Mouse (Mus musculus): Measurements from ENCODE around the gene Zdhhc21. TPM values are rescaled to one million over a fixed set of nuclear protein-coding genes. Genes with fewer than 3 reads are reported as not detected.

The Zdhhc21 gene
- polyA plus RNA-seq, 1 experiment from 2014 or later, result 11.0 TPM

GRCm38 (mm10) chr4:82856986-82857385 lies 2.8 kb downstream of the Zdhhc21 start:
- Histone ChIP-seq H3K9me3 (replicated peaks; ENCODE audit: control insufficient read depth, low read length) (no peaks in the 10 kb centered on the region), H3K4me2 (ENCODE audit: low read depth, low read length) (no peak overlapping the region), H3K36me3 (ENCODE audit: control insufficient read depth, insufficient read depth) (no peaks in the 10 kb centered on the region), H3K27me3 (ENCODE audit: control insufficient read depth, insufficient read depth, low read length) (no peaks in the 10 kb centered on the region), H3K27ac (ENCODE audit: low read length) (no peak overlapping the region), H3K4me3 (ENCODE audit: low read length) (no peak overlapping the region), H3K4me1 (ENCODE audit: control insufficient read depth, insufficient read depth, low read length) (peaks cover 13% of the 10 kb centered on the region), H3K9ac (ENCODE audit: low read length) (no peak overlapping the region)
- no peak for ATAC-seq (replicated peaks; ENCODE audit: extremely low read depth, insufficient read depth, low FRiP score)
- 85% methylated on average over 3 of the region's 3 CpGs for WGBS

GRCm38 (mm10) chr4:82853809-82854208 lies 5.9 kb downstream of the Zdhhc21 start:
- 76% methylated on average over 2 of the region's 2 CpGs for WGBS
- peaks cover 9% of the 10 kb centered on the region for H3K4me1 ChIP-seq (ENCODE audit: control insufficient read depth, insufficient read depth, low read length)
- H3K27ac ChIP-seq (ENCODE audit: low read length), result no peak overlapping the region
- no peak for ATAC-seq (replicated peaks; ENCODE audit: extremely low read depth, insufficient read depth, low FRiP score)
- H3K4me2 ChIP-seq (ENCODE audit: low read depth, low read length), result no peak overlapping the region
- no peaks in the 10 kb centered on the region for H3K27me3 ChIP-seq (ENCODE audit: control insufficient read depth, insufficient read depth, low read length)
- H3K4me3 ChIP-seq (ENCODE audit: low read length), result no peak overlapping the region
- no peaks in the 10 kb centered on the region for H3K9me3 ChIP-seq (replicated peaks; ENCODE audit: control insufficient read depth, low read length)
- no peaks in the 10 kb centered on the region for H3K36me3 ChIP-seq (ENCODE audit: control insufficient read depth, insufficient read depth)
- H3K9ac ChIP-seq (ENCODE audit: low read length), result no peak overlapping the region

DNA sequence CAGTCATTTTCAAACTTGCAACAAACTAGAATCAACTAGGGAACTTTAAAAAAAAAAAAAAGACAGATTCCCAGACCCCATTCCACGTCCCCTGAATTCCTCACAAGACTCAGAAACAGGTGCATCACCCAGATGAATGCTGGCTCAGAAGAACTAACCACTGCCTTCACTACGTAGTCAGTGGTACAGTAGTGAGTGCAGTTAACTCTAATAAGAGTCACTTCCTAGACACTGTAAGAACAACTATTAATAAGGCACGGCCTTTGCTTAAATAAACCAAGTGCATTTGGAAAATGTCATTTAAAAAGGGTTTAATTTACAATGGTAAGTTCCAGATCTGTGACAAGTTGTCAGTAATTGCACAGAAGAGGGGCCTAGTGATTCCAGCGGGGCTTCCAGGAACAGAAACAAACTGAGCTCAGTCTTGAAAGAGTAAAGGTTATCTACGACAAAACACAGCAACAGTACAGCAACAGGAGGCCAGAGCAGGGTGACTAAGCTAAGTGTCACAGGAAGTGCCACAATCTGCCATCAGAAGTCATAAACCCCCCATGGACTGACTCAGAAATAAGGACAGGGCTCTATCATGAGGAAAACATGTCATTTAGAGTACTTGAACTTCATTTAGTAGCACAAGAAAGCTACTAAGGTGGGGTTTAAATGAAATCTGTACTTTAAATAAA lies 11.1 kb downstream of the Zdhhc21 start:
- H3K9ac ChIP-seq (ENCODE audit: low read length), result no peak overlapping the region
- 31% methylated on average over 5 of the region's 5 CpGs for WGBS
- H3K27me3 ChIP-seq (ENCODE audit: control insufficient read depth, insufficient read depth, low read length), result no peaks in the 10 kb centered on the region
- ATAC-seq (replicated peaks; ENCODE audit: extremely low read depth, insufficient read depth, low FRiP score), result no peak
- H3K4me3 ChIP-seq (ENCODE audit: low read length), result no peak overlapping the region
- no peaks in the 10 kb centered on the region for H3K9me3 ChIP-seq (replicated peaks; ENCODE audit: control insufficient read depth, low read length)
- no peak overlapping the region for H3K27ac ChIP-seq (ENCODE audit: low read length)
- H3K36me3 ChIP-seq (ENCODE audit: control insufficient read depth, insufficient read depth), result peaks cover 3% of the 10 kb centered on the region
- no peak overlapping the region for H3K4me2 ChIP-seq (ENCODE audit: low read depth, low read length)
- H3K4me1 ChIP-seq (ENCODE audit: control insufficient read depth, insufficient read depth, low read length), result peaks cover 10% of the 10 kb centered on the region

DNA sequence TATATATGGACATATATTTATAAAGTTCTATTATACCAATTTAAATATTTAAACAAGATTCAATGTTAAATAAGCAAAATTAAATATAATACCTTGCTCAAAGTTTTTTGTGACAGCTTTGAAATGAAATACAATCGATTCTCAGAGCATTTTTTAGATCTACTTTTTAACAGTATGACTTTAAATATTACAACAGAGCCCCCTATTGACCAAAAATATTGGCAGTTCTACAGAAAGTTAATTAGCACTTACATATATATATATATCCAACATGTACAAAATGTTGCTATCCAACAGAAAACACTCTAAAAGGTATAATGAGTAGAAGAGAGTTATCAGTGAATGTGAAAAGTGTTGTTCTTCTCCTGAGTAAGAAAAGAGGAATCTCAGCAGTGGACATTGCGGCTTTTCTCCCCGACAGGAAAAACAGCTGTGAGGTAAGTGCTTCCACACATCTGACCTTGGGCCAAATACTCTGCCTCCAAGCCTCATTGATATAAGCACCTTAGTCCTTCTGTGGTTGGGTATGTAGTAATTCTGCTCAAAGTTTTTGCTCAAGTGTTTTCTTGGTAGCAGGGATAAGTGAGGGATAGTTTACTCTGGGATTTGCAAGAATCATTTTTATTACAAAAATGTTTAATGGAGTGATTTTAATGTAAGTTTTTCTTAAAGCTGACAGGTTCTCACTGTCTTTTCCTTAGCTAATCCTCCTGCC lies 22.1 kb downstream of the Zdhhc21 start:
- no peak for ATAC-seq (replicated peaks; ENCODE audit: extremely low read depth, insufficient read depth, low FRiP score)

DNA sequence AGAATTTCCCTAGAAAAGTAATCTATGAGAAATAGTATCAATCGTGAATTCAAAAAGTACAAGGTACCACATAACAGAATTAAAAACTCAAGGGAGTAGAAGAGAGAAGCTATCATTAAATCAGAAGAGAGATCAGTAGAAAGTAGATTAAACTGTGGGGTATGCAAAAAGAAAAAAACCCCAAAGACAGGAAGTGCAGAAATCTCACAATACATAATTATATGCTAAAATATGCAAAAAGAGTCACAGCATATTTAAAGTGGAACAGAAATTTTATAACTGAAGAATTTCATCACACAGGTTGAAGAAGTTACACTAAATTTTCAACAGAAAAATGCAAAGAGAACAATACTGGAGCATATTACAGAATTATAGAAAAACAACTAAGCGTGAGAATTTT lies 28.6 kb downstream of the Zdhhc21 start:
- no peak overlapping the region for H3K27ac ChIP-seq (ENCODE audit: low read length)
- H3K36me3 ChIP-seq (ENCODE audit: control insufficient read depth, insufficient read depth), result peaks cover 11% of the 10 kb centered on the region
- H3K9ac ChIP-seq (ENCODE audit: low read length), result no peak overlapping the region
- 0 out of 2 replicates have a peak, but pooled peaks cover 2% of the 10 kb centered on the region for H3K4me1 ChIP-seq (ENCODE audit: control insufficient read depth, insufficient read depth, low read length)
- WGBS, result 93% methylated on average over 2 of the region's 2 CpGs
- no peak overlapping the region for H3K4me3 ChIP-seq (ENCODE audit: low read length)
- no peaks in the 10 kb centered on the region for H3K27me3 ChIP-seq (ENCODE audit: control insufficient read depth, insufficient read depth, low read length)
- H3K9me3 ChIP-seq (replicated peaks; ENCODE audit: control insufficient read depth, low read length), result no peaks in the 10 kb centered on the region
- no peak overlapping the region for H3K4me2 ChIP-seq (ENCODE audit: low read depth, low read length)
- no peak for ATAC-seq (replicated peaks; ENCODE audit: extremely low read depth, insufficient read depth, low FRiP score)

More for the DNA sequence above, 22.1 kb downstream of the Zdhhc21 start:
- no peak overlapping the region for H3K4me3 ChIP-seq (ENCODE audit: low read length)
- H3K27me3 ChIP-seq (ENCODE audit: control insufficient read depth, insufficient read depth, low read length), result no peaks in the 10 kb centered on the region
- H3K9me3 ChIP-seq (replicated peaks; ENCODE audit: control insufficient read depth, low read length), result no peaks in the 10 kb centered on the region
- peaks cover 12% of the 10 kb centered on the region for H3K36me3 ChIP-seq (ENCODE audit: control insufficient read depth, insufficient read depth)
- H3K4me1 ChIP-seq (ENCODE audit: control insufficient read depth, insufficient read depth, low read length), result no peaks in the 10 kb centered on the region
- H3K4me2 ChIP-seq (ENCODE audit: low read depth, low read length), result no peak overlapping the region
- H3K9ac ChIP-seq (ENCODE audit: low read length), result no peak overlapping the region
- H3K27ac ChIP-seq (ENCODE audit: low read length), result no peak overlapping the region
- 77% methylated on average over 3 of the region's 3 CpGs for WGBS

GRCm38 (mm10) chr4:82829429-82829828 lies 30.3 kb downstream of the Zdhhc21 start:
- peaks cover 7% of the 10 kb centered on the region for H3K36me3 ChIP-seq (ENCODE audit: control insufficient read depth, insufficient read depth)
- no peak for ATAC-seq (replicated peaks; ENCODE audit: extremely low read depth, insufficient read depth, low FRiP score)
- no peak overlapping the region for H3K27ac ChIP-seq (ENCODE audit: low read length)
- H3K9ac ChIP-seq (ENCODE audit: low read length), result no peak overlapping the region
- H3K9me3 ChIP-seq (replicated peaks; ENCODE audit: control insufficient read depth, low read length), result no peaks in the 10 kb centered on the region
- 42% methylated on average over 5 of the region's 5 CpGs for WGBS
- H3K4me3 ChIP-seq (ENCODE audit: low read length), result no peak overlapping the region
- no peaks in the 10 kb centered on the region for H3K27me3 ChIP-seq (ENCODE audit: control insufficient read depth, insufficient read depth, low read length)
- no peak overlapping the region for H3K4me2 ChIP-seq (ENCODE audit: low read depth, low read length)
- H3K4me1 ChIP-seq (ENCODE audit: control insufficient read depth, insufficient read depth, low read length), result 0 out of 2 replicates have a peak, but pooled peaks cover 2% of the 10 kb centered on the region

DNA sequence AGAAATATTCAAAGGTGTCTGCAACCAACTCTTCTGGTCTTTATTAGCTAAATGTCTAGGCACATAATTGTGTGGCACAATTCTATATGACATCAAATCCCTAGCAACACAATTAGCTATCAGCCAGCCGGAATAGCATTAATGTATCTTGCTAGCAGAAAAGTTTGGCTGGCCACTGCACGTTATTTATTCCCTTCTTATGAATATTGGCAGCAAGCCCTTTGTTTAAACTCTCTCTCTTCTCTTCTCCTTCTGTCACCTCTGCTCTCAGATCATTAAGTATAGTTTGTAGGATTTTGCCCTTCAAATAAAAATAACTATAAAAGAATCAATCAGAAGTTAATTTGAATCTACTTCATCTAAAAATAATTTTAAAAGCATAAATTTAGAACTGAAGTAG lies 32.8 kb downstream of the Zdhhc21 start:
- H3K4me1 ChIP-seq (ENCODE audit: control insufficient read depth, insufficient read depth, low read length), result 0 out of 2 replicates have a peak, but pooled peaks cover 2% of the 10 kb centered on the region
- H3K9ac ChIP-seq (ENCODE audit: low read length), result no peak overlapping the region
- no peaks in the 10 kb centered on the region for H3K9me3 ChIP-seq (replicated peaks; ENCODE audit: control insufficient read depth, low read length)
- ATAC-seq (replicated peaks; ENCODE audit: extremely low read depth, insufficient read depth, low FRiP score), result no peak
- H3K4me3 ChIP-seq (ENCODE audit: low read length), result no peak overlapping the region
- H3K4me2 ChIP-seq (ENCODE audit: low read depth, low read length), result no peak overlapping the region
- 41% methylated on average over 2 of the region's 2 CpGs for WGBS
- H3K27me3 ChIP-seq (ENCODE audit: control insufficient read depth, insufficient read depth, low read length), result no peaks in the 10 kb centered on the region
- H3K36me3 ChIP-seq (ENCODE audit: control insufficient read depth, insufficient read depth), result peaks cover 5% of the 10 kb centered on the region
- H3K27ac ChIP-seq (ENCODE audit: low read length), result no peak overlapping the region

DNA sequence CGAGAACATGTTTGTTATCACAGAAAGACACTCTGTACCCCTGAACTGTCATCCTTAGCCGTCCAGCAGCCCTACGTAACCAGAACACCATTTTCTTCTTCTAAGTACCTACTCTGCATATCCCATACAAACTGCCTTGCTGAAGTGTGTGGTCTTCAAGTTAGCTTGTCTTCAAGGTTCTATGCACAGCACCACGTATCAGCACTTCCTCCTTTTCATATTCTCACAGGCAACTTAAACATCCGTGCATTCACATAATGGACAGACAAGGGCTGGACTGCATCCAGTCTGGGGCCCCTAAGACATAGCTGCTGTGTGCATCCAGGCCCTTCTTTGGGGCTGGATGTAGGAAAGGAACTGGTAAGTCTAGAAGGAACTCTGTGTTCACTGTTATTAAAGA lies 41.9 kb downstream of the Zdhhc21 start:
- Histone ChIP-seq H3K36me3 (ENCODE audit: control insufficient read depth, insufficient read depth) (no peaks in the 10 kb centered on the region), H3K9me3 (replicated peaks; ENCODE audit: control insufficient read depth, low read length) (no peaks in the 10 kb centered on the region), H3K4me2 (ENCODE audit: low read depth, low read length) (no peak overlapping the region), H3K4me3 (ENCODE audit: low read length) (no peak overlapping the region), H3K9ac (ENCODE audit: low read length) (no peak overlapping the region), H3K27ac (ENCODE audit: low read length) (no peak overlapping the region), H3K27me3 (ENCODE audit: control insufficient read depth, insufficient read depth, low read length) (no peaks in the 10 kb centered on the region), H3K4me1 (ENCODE audit: control insufficient read depth, insufficient read depth, low read length) (no peaks in the 10 kb centered on the region)
- ATAC-seq (replicated peaks; ENCODE audit: extremely low read depth, insufficient read depth, low FRiP score), result no peak
- WGBS, result 78% methylated on average over 5 of the region's 5 CpGs

GRCm38 (mm10) chr4:82816351-82816750 lies 43.4 kb downstream of the Zdhhc21 start:
- no peak overlapping the region for H3K27ac ChIP-seq (ENCODE audit: low read length)
- H3K4me2 ChIP-seq (ENCODE audit: low read depth, low read length), result no peak overlapping the region
- no peak overlapping the region for H3K9ac ChIP-seq (ENCODE audit: low read length)
- H3K4me1 ChIP-seq (ENCODE audit: control insufficient read depth, insufficient read depth, low read length), result no peaks in the 10 kb centered on the region
- no peaks in the 10 kb centered on the region for H3K9me3 ChIP-seq (replicated peaks; ENCODE audit: control insufficient read depth, low read length)
- H3K27me3 ChIP-seq (ENCODE audit: control insufficient read depth, insufficient read depth, low read length), result no peaks in the 10 kb centered on the region
- no peaks in the 10 kb centered on the region for H3K36me3 ChIP-seq (ENCODE audit: control insufficient read depth, insufficient read depth)
- H3K4me3 ChIP-seq (ENCODE audit: low read length), result no peak overlapping the region
- 87% methylated on average over 8 of the region's 8 CpGs for WGBS
- no peak for ATAC-seq (replicated peaks; ENCODE audit: extremely low read depth, insufficient read depth, low FRiP score)

All from heart, embryonic 16.5 days (tissue).